Mouse (Mus musculus): ENCODE results near the gene Sez6l2.

GRCm38 (mm10) chr7:126981601-126982000 lies 31.2 kb downstream of the Sez6l2 start:
- no peak for TF ChIP-seq CTCF (IDR thresholded peaks at IDR 0.05; ENCODE audit: borderline replicate concordance, extremely low read depth, insufficient read depth, insufficient read length)
- no peak for TF ChIP-seq POLR2A (IDR thresholded peaks at IDR 0.05; ENCODE audit: borderline replicate concordance, extremely low read depth, insufficient read depth, insufficient read length, poor library complexity, severe bottlenecking)

Measured in brain, embryonic 14.5 days (tissue).